21 mouse cellular contexts compared by ENCODE assay signal in genomic region chr12:84119584-84119983, GRCm38 (mm10). TPM values are rescaled to one million over a fixed set of nuclear protein-coding genes. Genes with fewer than 3 reads are reported as not detected.
DNase-seq lines count a peak whose midpoint lies in the region; TF ChIP-seq lines count a peak whose summit lies in the region.
"Had no signal": no experiment of that assay in that cellular context is flagged by ENCODE, and none has a peak within 500 bp of the region (broad histone marks: within the 10 kb centered on the region; RNA-seq: fewer than 3 reads in every experiment).

No protein-coding gene starts in this region.

- no peak overlapping the region for H3K27ac ChIP-seq in MEL (ENCODE audit: control insufficient read depth, low read depth, low read length)

- H3K4me1 ChIP-seq in MEL (ENCODE audit: control insufficient read depth in 1 of 2, insufficient read depth in 2 of 2, low read length in 2 of 2): peaks cover 3% of the 10 kb centered on the region in 2 experiments; a peak in 2 of 4 replicates

- H3K4me3 ChIP-seq in MEL (ENCODE audit: control insufficient read depth in 1 of 2, insufficient read depth in 1 of 2, low read depth in 2 of 2, low read length in 2 of 2): no peak overlapping the region; a peak in 2 of 4 replicates

- H3K36me3 ChIP-seq in MEL (ENCODE audit: control insufficient read depth in 1 of 2, insufficient read depth in 2 of 2, low read length in 2 of 2): peaks cover 0 to 5% of the 10 kb centered on the region in 2 experiments; a peak in 2 of 4 replicates
- H3K36me3 ChIP-seq: G1E had no signal

- TF ChIP-seq RAD21 in MEL (IDR thresholded peaks at IDR 0.05; ENCODE audit: low read depth, low read length): no peak

- TF ChIP-seq EP300 in MEL (IDR thresholded peaks at IDR 0.05; ENCODE audit: low read depth in 1 of 2, low read length in 2 of 2): peak in 1 of 2 experiments; percentile 43; a peak in 1 of 4 replicates

- no peak overlapping the region for H3K9ac ChIP-seq in MEL (ENCODE audit: control insufficient read depth, low read depth, low read length, poor library complexity, severe bottlenecking)

- DNase-seq in MEL (ENCODE audit: low read depth, low spot score): no peak
- no peak for DNase-seq in lung, postnatal 14 days
- DNase-seq: adrenal gland, adult 2 months; adrenal gland, adult 8-10 months; adrenal gland, postnatal 10 days; adrenal gland, postnatal 14 days; adrenal gland, postnatal 25 days; adrenal gland, postnatal 36 days; B cell, adult 2 months; cerebellum, adult 11 months; cerebellum, adult 11-12 months; cerebellum, adult 18-20 months; cerebellum, adult 2 months; cerebellum, adult 8-10 months had no signal

- no peak for TF ChIP-seq POLR2A in MEL (IDR thresholded peaks at IDR 0.05; ENCODE audit: control insufficient read depth in 1 of 2, insufficient read depth in 1 of 2, low read depth in 1 of 2, low read length in 2 of 2, poor library complexity in 1 of 2)

- H3K9me3 ChIP-seq in MEL (replicated peaks; ENCODE audit: insufficient read depth, low read length): no peaks in the 10 kb centered on the region
- H3K9me3 ChIP-seq: G1E had no signal

- H3K79me2 ChIP-seq in MEL (ENCODE audit: control insufficient read depth, insufficient read depth, low read length, poor library complexity): no peaks in the 10 kb centered on the region

- TF ChIP-seq CTCF in MEL (IDR thresholded peaks at IDR 0.05 in 2 of 3, conservative IDR thresholded peaks at IDR 0.05 in 1 of 3; ENCODE audit: control insufficient read depth in 1 of 3, insufficient read depth in 1 of 3, low read depth in 2 of 3, low read length in 3 of 3, poor library complexity in 1 of 3, severe bottlenecking in 1 of 3): no peak

- no peaks in the 10 kb centered on the region for H3K27me3 ChIP-seq in MEL (ENCODE audit: control insufficient read depth in 1 of 2, insufficient read depth in 2 of 2, low read length in 2 of 2)
- H3K27me3 ChIP-seq: CH12.LX, Patski had no signal

TF ChIP-seq in MEL, 35 proteins besides CTCF, POLR2A, EP300 and RAD21:
- no peak for TF ChIP-seq SMC3 (IDR thresholded peaks at IDR 0.05; ENCODE audit: low read depth, low read length)
- TF ChIP-seq TAL1 (IDR thresholded peaks at IDR 0.05; ENCODE audit: low read length): no peak
- TF ChIP-seq ZNF384 (IDR thresholded peaks at IDR 0.05; ENCODE audit: low read depth, low read length): peak; percentile 91
- peak; percentile 19; the same call in 1 of the 2 replicates for TF ChIP-seq GATA1 (IDR thresholded peaks at IDR 0.05; ENCODE audit: low read depth, low read length)
- no peak for TF ChIP-seq ZC3H11A (IDR thresholded peaks at IDR 0.05; ENCODE audit: low read depth, low read length)

RNA-seq across cellular contexts. Expression of gene Dnal1, which starts 5.4 kb away (rescaled TPM):
- total RNA-seq in MEL (2012; rRNA removed): 0.98 and 1.3 TPM in 2 replicates
- 1 to 10 TPM in 1 of 2 experiments, not detected in 1; 1.7 TPM for polyA plus RNA-seq in MEL (2012; ENCODE audit: insufficient read depth in 1 of 2, insufficient read length in 2 of 2, low read depth in 1 of 2, low replicate concordance in 2 of 2, missing spikeins in 1 of 2)

RNA-seq across cellular contexts. Expression of gene Acot6, which starts 19.1 kb away (rescaled TPM):
- 2.7 and 3.2 TPM in 2 replicates for total RNA-seq in MEL (2012; rRNA removed)
- 1 to 10 TPM in 1 of 2 experiments, not detected in 1; 3.3 TPM for polyA plus RNA-seq in MEL (2012; ENCODE audit: insufficient read depth in 1 of 2, insufficient read length in 2 of 2, low read depth in 1 of 2, low replicate concordance in 2 of 2, missing spikeins in 1 of 2)
- polyA plus RNA-seq: G1E had no signal

RNA-seq across cellular contexts. Expression of gene Pnma1, which starts 28.7 kb away (rescaled TPM):
- 0.10 and 0.31 TPM in 2 replicates for total RNA-seq in MEL (2012; rRNA removed)
- polyA plus RNA-seq in MEL (2012; ENCODE audit: insufficient read depth in 1 of 2, insufficient read length in 2 of 2, low read depth in 1 of 2, low replicate concordance in 2 of 2, missing spikeins in 1 of 2): under 1 TPM in 1 of 2 experiments, not detected in 1; 0.46 TPM
- polyA plus RNA-seq: activated CD4-positive, CD25-positive, alpha-beta regulatory T cell, adult 4 months; adrenal gland, adult 2 months; CD4-positive, CD25-positive, alpha-beta regulatory T cell, adult 4 months had no signal

RNA-seq across cellular contexts. Expression of gene Acot5, which starts 50.5 kb away (rescaled TPM):
- not detected in 2 replicates for total RNA-seq in MEL (2012; rRNA removed)
- polyA plus RNA-seq in MEL (2012; ENCODE audit: insufficient read depth in 1 of 2, insufficient read length in 2 of 2, low read depth in 1 of 2, low replicate concordance in 2 of 2, missing spikeins in 1 of 2): not detected
- total RNA-seq: CH12.LX, ES-E14, G1E had no signal
- polyA plus RNA-seq: activated CD4-positive, CD25-positive, alpha-beta regulatory T cell, adult 4 months; C2C12; CD4-positive, CD25-positive, alpha-beta regulatory T cell, adult 4 months; G1E had no signal
